Mouse (Mus musculus) limb, embryonic 13.5 days (tissue): ENCODE results near the gene Erbin. TPM values are rescaled to one million over a fixed set of nuclear protein-coding genes. Genes with fewer than 3 reads are reported as not detected.

Source experiments
- ATAC-seq: fragments of 200-750 bp; cut with Nextera tagmentation; 2 replicates; pipeline ENCODE4 v1.8.0; 2017; ENCODE audit warnings: low read depth, moderate number of reproducible peaks, moderate TSS enrichment; ENCODE audit not compliant: low FRiP score
- H3K27ac ChIP-seq: fragments of 300-500 bp; sonication (generic); 2 replicates; pipeline ENCODE4 v1.5.1; 2015; ENCODE audit warnings: inconsistent platforms, mild to moderate bottlenecking, moderate library complexity
- H3K27me3 ChIP-seq: fragments of 300-500 bp; sonication (generic); 2 replicates; pipeline ENCODE4 v1.6.1; 2015; ENCODE audit warnings: mild to moderate bottlenecking, inconsistent platforms
- H3K36me3 ChIP-seq: fragments of 300-500 bp; sonication (generic); 2 replicates; pipeline ENCODE4 v1.6.1; 2015; ENCODE audit warnings: inconsistent platforms, mild to moderate bottlenecking, moderate library complexity
- H3K4me1 ChIP-seq: fragments of 300-500 bp; sonication (generic); 2 replicates; pipeline ENCODE4 v1.6.1; 2015; ENCODE audit warnings: inconsistent platforms
- H3K4me2 ChIP-seq: fragments of 300-500 bp; sonication (generic); replicated peaks from 2 replicates; pipeline ENCODE4 v1.6.1; 2015; ENCODE audit warnings: inconsistent platforms, mild to moderate bottlenecking, moderate library complexity
- H3K4me3 ChIP-seq: fragments of 300-500 bp; sonication (generic); 2 replicates; pipeline ENCODE4 v1.5.1; 2015; ENCODE audit warnings: moderate library complexity, mild to moderate bottlenecking, inconsistent platforms
- H3K9ac ChIP-seq: fragments of 300-500 bp; sonication (generic); 2 replicates; pipeline ENCODE4 v1.6.1; 2015; ENCODE audit warnings: mild to moderate bottlenecking, inconsistent platforms
- H3K9me3 ChIP-seq: fragments of 300-500 bp; sonication (generic); 2 replicates; pipeline ENCODE4 v1.6.1; 2016; ENCODE audit warnings: inconsistent platforms
- WGBS: fragments of 180-500 bp; shearing (Covaris S2); methylation state at CpG from one replicate; pipeline ENCODE4 v1.1.7; 2015; 5-methylcytosine and 5-hydroxymethylcytosine counted together
- polyA plus RNA-seq: library from polyadenylated mRNA; unstranded; fragments of >200 nt; fragmentation: Nextera tagmentation; extraction: Ambion mirVana; gene quantifications from 2 replicates; pipeline ENCODE4 v1.2.1, GENCODE M21; 2015

The Erbin gene
- polyA plus RNA-seq, 1 experiment from 2014 or later: 21.8 TPM

GRCm38 (mm10) chr13:103847614-103848013 is 72.7 kb downstream of the Erbin start:
- no peak for ATAC-seq
- peaks cover 53% of the 10 kb centered on the region for H3K36me3 ChIP-seq

GRCm38 (mm10) chr13:103841287-103842201 is 78.8 kb downstream of the Erbin start:
- Histone ChIP-seq H3K27me3 (no peaks in the 10 kb centered on the region), H3K4me3 (no peak overlapping the region), H3K9me3 (no peaks in the 10 kb centered on the region), H3K27ac (no peak overlapping the region), H3K9ac (no peak overlapping the region), H3K4me1 (no peaks in the 10 kb centered on the region), H3K36me3 (peaks cover 65% of the 10 kb centered on the region), H3K4me2 (no peak overlapping the region)
- no peak for ATAC-seq
- WGBS: 89% methylated on average over 5 of the region's 5 CpGs

More at GRCm38 (mm10) chr13:103847614-103848013, 72.7 kb downstream of the Erbin start:
- no peak overlapping the region for H3K4me2 ChIP-seq
- H3K9me3 ChIP-seq: no peaks in the 10 kb centered on the region
- no peaks in the 10 kb centered on the region for H3K27me3 ChIP-seq
- H3K4me1 ChIP-seq: no peaks in the 10 kb centered on the region
- WGBS: 100% methylated on average over 2 of the region's 2 CpGs
- no peak overlapping the region for H3K9ac ChIP-seq
- no peak overlapping the region for H3K4me3 ChIP-seq
- no peak overlapping the region for H3K27ac ChIP-seq

GRCm38 (mm10) chr13:103838619-103839018 is 81.7 kb downstream of the Erbin start:
- H3K4me3 ChIP-seq: no peak overlapping the region
- H3K4me1 ChIP-seq: no peaks in the 10 kb centered on the region
- H3K27me3 ChIP-seq: no peaks in the 10 kb centered on the region
- WGBS: 87% methylated on average over 2 of the region's 2 CpGs
- no peak overlapping the region for H3K27ac ChIP-seq
- no peak for ATAC-seq
- H3K9me3 ChIP-seq: no peaks in the 10 kb centered on the region
- peaks cover 61% of the 10 kb centered on the region for H3K36me3 ChIP-seq
- H3K9ac ChIP-seq: no peak overlapping the region
- H3K4me2 ChIP-seq: no peak overlapping the region

GRCm38 (mm10) chr13:103829623-103830135 is 90.6 kb downstream of the Erbin start:
- peak; percentile 89 for ATAC-seq
- peaks cover 8% of the 10 kb centered on the region for H3K4me1 ChIP-seq
- peak overlapping the region; percentile 72 for H3K27ac ChIP-seq
- WGBS: 43% methylated on average over 2 of the region's 2 CpGs
- H3K9ac ChIP-seq: no peak overlapping the region
- H3K9me3 ChIP-seq: no peaks in the 10 kb centered on the region
- H3K4me3 ChIP-seq: no peak overlapping the region
- H3K27me3 ChIP-seq: no peaks in the 10 kb centered on the region
- peaks cover 31% of the 10 kb centered on the region for H3K36me3 ChIP-seq
- H3K4me2 ChIP-seq: no peak overlapping the region

- Histone ChIP-seq H3K9ac (no peak overlapping the region), H3K4me3 (no peak overlapping the region), H3K4me1 (no peaks in the 10 kb centered on the region), H3K4me2 (no peak overlapping the region), H3K27me3 (no peaks in the 10 kb centered on the region), H3K36me3 (peaks cover 43% of the 10 kb centered on the region), H3K27ac (no peak overlapping the region), H3K9me3 (no peaks in the 10 kb centered on the region)
- 92% methylated on average over 1 of the region's 1 CpGs for WGBS
- no peak for ATAC-seq
Measured at GRCm38 (mm10) chr13:103822270-103822669, 98.0 kb downstream of the Erbin start.

GRCm38 (mm10) chr13:103819377-103819776 is 100.9 kb downstream of the Erbin start:
- no peak for ATAC-seq

GRCm38 (mm10) chr13:103817935-103818334 is 102.4 kb downstream of the Erbin start:
- Histone ChIP-seq H3K9me3 (no peaks in the 10 kb centered on the region), H3K27ac (no peak overlapping the region), H3K27me3 (no peaks in the 10 kb centered on the region), H3K4me1 (no peaks in the 10 kb centered on the region), H3K36me3 (peaks cover 50% of the 10 kb centered on the region), H3K9ac (no peak overlapping the region), H3K4me2 (no peak overlapping the region), H3K4me3 (no peak overlapping the region)
- ATAC-seq: no peak
- 88% methylated on average over 3 of the region's 3 CpGs for WGBS

More at GRCm38 (mm10) chr13:103819377-103819776, 100.9 kb downstream of the Erbin start:
- Histone ChIP-seq H3K9ac (no peak overlapping the region), H3K27ac (no peak overlapping the region), H3K9me3 (no peaks in the 10 kb centered on the region), H3K27me3 (no peaks in the 10 kb centered on the region), H3K4me3 (no peak overlapping the region), H3K4me2 (no peak overlapping the region), H3K36me3 (peaks cover 52% of the 10 kb centered on the region), H3K4me1 (no peaks in the 10 kb centered on the region)
- WGBS: 85% methylated on average over 5 of the region's 5 CpGs

GRCm38 (mm10) chr13:103807464-103807863 is 112.8 kb downstream of the Erbin start:
- 0 out of 2 replicates have a peak, but pooled peaks cover 5% of the 10 kb centered on the region for H3K4me1 ChIP-seq
- H3K4me3 ChIP-seq: no peak overlapping the region
- H3K4me2 ChIP-seq: no peak overlapping the region
- WGBS: 86% methylated on average over 5 of the region's 5 CpGs
- H3K9ac ChIP-seq: no peak overlapping the region
- no peak overlapping the region for H3K27ac ChIP-seq
- H3K36me3 ChIP-seq: peaks cover under 1% of the 10 kb centered on the region; the same call in 1 of the 2 replicates
- no peak for ATAC-seq
- no peaks in the 10 kb centered on the region for H3K27me3 ChIP-seq
- no peaks in the 10 kb centered on the region for H3K9me3 ChIP-seq

- no peak overlapping the region for H3K4me2 ChIP-seq
- H3K36me3 ChIP-seq: no peaks in the 10 kb centered on the region
- ATAC-seq: no peak
- no peaks in the 10 kb centered on the region for H3K27me3 ChIP-seq
- H3K9ac ChIP-seq: no peak overlapping the region
- H3K9me3 ChIP-seq: no peaks in the 10 kb centered on the region
- WGBS: 47% methylated on average over 6 of the region's 6 CpGs
- H3K27ac ChIP-seq: no peak overlapping the region
- H3K4me3 ChIP-seq: no peak overlapping the region
- 0 out of 2 replicates have a peak, but pooled peaks cover 5% of the 10 kb centered on the region for H3K4me1 ChIP-seq
Measured at GRCm38 (mm10) chr13:103806210-103806851, 114.0 kb downstream of the Erbin start.

- ATAC-seq: no peak
Measured at GRCm38 (mm10) chr13:103803721-103804120, 116.6 kb downstream of the Erbin start.

GRCm38 (mm10) chr13:103801021-103801420 is 119.3 kb downstream of the Erbin start:
- Histone ChIP-seq H3K27me3 (no peaks in the 10 kb centered on the region), H3K27ac (no peak overlapping the region), H3K4me3 (no peak overlapping the region), H3K4me2 (no peak overlapping the region), H3K4me1 (0 out of 2 replicates have a peak, but pooled peaks cover under 1% of the 10 kb centered on the region), H3K9ac (no peak overlapping the region), H3K9me3 (no peaks in the 10 kb centered on the region), H3K36me3 (no peaks in the 10 kb centered on the region)
- ATAC-seq: no peak
- 93% methylated on average over 1 of the region's 1 CpGs for WGBS

More at GRCm38 (mm10) chr13:103803721-103804120, 116.6 kb downstream of the Erbin start:
- Histone ChIP-seq H3K9ac (no peak overlapping the region), H3K27ac (no peak overlapping the region), H3K4me3 (no peak overlapping the region), H3K36me3 (no peaks in the 10 kb centered on the region), H3K4me1 (0 out of 2 replicates have a peak, but pooled peaks cover 5% of the 10 kb centered on the region), H3K9me3 (no peaks in the 10 kb centered on the region), H3K4me2 (no peak overlapping the region), H3K27me3 (no peaks in the 10 kb centered on the region)
- 60% methylated on average over 5 of the region's 5 CpGs for WGBS
